Mouse (Mus musculus): ENCODE measurements around the gene Zfp580. TPM values are rescaled to one million over a fixed set of nuclear protein-coding genes. Genes with fewer than 3 reads are reported as not detected.

Zfp580 gene
- total RNA-seq, 2 experiments from 2014 or later = 5.1 to 5.7 TPM

- no peak for DNase-seq (ENCODE audit: low spot score in 2 of 2)
These were observed 49.8 kb downstream of the Zfp580 start for GRCm38 (mm10) chr7:5101066-5101663.

DNA sequence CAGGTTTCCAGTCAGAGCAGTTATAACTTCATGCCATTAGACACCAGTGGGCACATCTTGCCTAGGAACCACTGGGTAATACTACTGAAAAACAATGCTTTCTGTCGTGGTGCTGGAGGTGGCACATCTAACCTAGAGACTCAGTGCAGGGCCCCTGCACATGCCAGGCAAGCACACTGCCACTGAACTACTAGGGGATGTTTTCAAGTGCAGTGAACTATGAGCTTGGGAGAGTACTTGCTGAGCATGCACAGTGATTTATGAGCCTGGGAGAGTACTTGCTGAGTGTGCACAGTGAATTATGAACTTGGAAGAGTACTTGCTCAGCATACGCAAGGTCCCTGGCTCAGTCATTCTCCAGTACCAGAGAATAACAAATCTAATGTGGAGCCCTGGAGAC lies 51.2 kb downstream of the Zfp580 start:
- DNase-seq (ENCODE audit: low spot score in 2 of 2) = no peak

Other genes with a start within 250 kb of the Zfp580 start
- 100 to 1,000 TPM; 119 to 128 TPM for gene Ube2s, start 238.9 kb upstream of the Zfp580 start, total RNA-seq (2021)
- 1 to 10 TPM; 2.1 to 2.4 TPM for gene Shisa7, start 206.8 kb upstream of the Zfp580 start, total RNA-seq (2021)
- 10 to 100 TPM in 1 of 2 experiments, 1 to 10 TPM in 1; 9.6 to 18.3 TPM for gene Isoc2b, start 181.3 kb upstream of the Zfp580 start, total RNA-seq (2021)
- 10 to 100 TPM; 32.7 to 38.0 TPM for gene Isoc2a, start 174.4 kb upstream of the Zfp580 start, total RNA-seq (2021)
- gene Gm36210, start 145.0 kb upstream of the Zfp580 start, total RNA-seq (2021) = not detected
- 10 to 100 TPM; 13.9 to 17.2 TPM for gene Zfp628, start 136.3 kb upstream of the Zfp580 start, total RNA-seq (2021)
- gene Nat14, start 129.5 kb upstream of the Zfp580 start, total RNA-seq (2021) = 10 to 100 TPM in 1 of 2 experiments, 1 to 10 TPM in 1; 9.8 to 11.6 TPM
- 1 to 10 TPM; 2.2 to 2.5 TPM for gene Ssc5d, start 125.8 kb upstream of the Zfp580 start, total RNA-seq (2021)
- 1 to 10 TPM in 1 of 2 experiments, under 1 TPM in 1; 0.96 to 2.5 TPM for gene Sbk2, start 87.1 kb upstream of the Zfp580 start, total RNA-seq (2021)
- gene Sbk3, start 80.4 kb upstream of the Zfp580 start, total RNA-seq (2021) = under 1 TPM; 0.13 to 0.22 TPM
- 10 to 100 TPM; 15.9 to 25.4 TPM for gene Zfp579, start 55.4 kb upstream of the Zfp580 start, total RNA-seq (2021)
- 10 to 100 TPM; 10.2 to 11.5 TPM for gene Zfp524, start 37.1 kb upstream of the Zfp580 start, total RNA-seq (2021)
- 10 to 100 TPM; 21.7 to 22.5 TPM for gene Fiz1, start 36.8 kb upstream of the Zfp580 start, total RNA-seq (2021)
- gene Gm44973, start 36.0 kb upstream of the Zfp580 start, total RNA-seq (2021) = not detected
- gene Zfp865, start 31.2 kb upstream of the Zfp580 start, total RNA-seq (2021) = 10 to 100 TPM; 24.4 to 24.5 TPM
- 1 to 10 TPM; 1.5 to 2.6 TPM for gene Ccdc106, start 31.0 kb upstream of the Zfp580 start, total RNA-seq (2021)
- gene 4632433K11Rik, start 17.4 kb upstream of the Zfp580 start, total RNA-seq (2021) = not detected
- 1 to 10 TPM; 3.4 to 4.1 TPM for gene Zfp784, start 13.1 kb upstream of the Zfp580 start, total RNA-seq (2021)
- 100 to 1,000 TPM; 145 to 156 TPM for gene U2af2, start 10.6 kb downstream of the Zfp580 start, total RNA-seq (2021)
- 100 to 1,000 TPM; 140 to 142 TPM for gene Epn1, start 28.7 kb downstream of the Zfp580 start, total RNA-seq (2021)
- gene Rfpl4, start 65.4 kb downstream of the Zfp580 start, total RNA-seq (2021) = under 1 TPM in 1 of 2 experiments, not detected in 1; 0.22 TPM
- 1 to 10 TPM; 1.5 to 2.0 TPM for gene Rasl2-9, start 74.4 kb downstream of the Zfp580 start, total RNA-seq (2021)
- gene Vmn1r55, start 98.1 kb downstream of the Zfp580 start, total RNA-seq (2021) = not detected
- not detected for gene Vmn1r56, start 145.2 kb downstream of the Zfp580 start, total RNA-seq (2021)
- gene Vmn1r57, start 167.0 kb downstream of the Zfp580 start, total RNA-seq (2021) = not detected